19 mouse cellular contexts compared by ENCODE assay signal in genomic region chr11:90814471-90814870, GRCm38 (mm10).
DNase-seq lines count a peak whose midpoint lies in the region; ATAC-seq lines count a peak whose summit lies in the region.
"Had no signal": no experiment of that assay in that cellular context is flagged by ENCODE, and none has a peak within 500 bp of the region (broad histone marks: within the 10 kb centered on the region; RNA-seq: fewer than 3 reads in every experiment).

No protein-coding gene starts in this region.

- H3K36me3 ChIP-seq in midbrain, embryonic 15.5 days (replicated peaks), result no peaks in the 10 kb centered on the region
- H3K36me3 ChIP-seq: embryonic facial prominence, embryonic 10.5 days; embryonic facial prominence, embryonic 12.5 days; forebrain, embryonic 15.5 days had no signal

- 81% methylated on average over 5 of the region's 5 CpGs for WGBS in midbrain, embryonic 15.5 days

- DNase-seq in Muller cell, postnatal 12 days (ENCODE audit: inconsistent ontology term), result peak; percentile 72
- peak; percentile 11 for DNase-seq in NIH3T3 (ENCODE audit: low read depth)
- peak; percentile 6 for DNase-seq in mesoderm, embryonic 11.5 days (ENCODE audit: low read depth, low spot score)
- no peak for DNase-seq in heart, adult 8-10 months (ENCODE audit: low spot score)
- DNase-seq: adrenal gland, adult 8-10 months; adrenal gland, postnatal 14 days; adrenal gland, postnatal 36 days; cerebellum, adult 11-12 months; cerebellum, adult 2 months; cerebellum, adult 9-10 months; cerebellum, postnatal 10 days; cerebellum, postnatal 25 days; forebrain, postnatal 0 days had no signal

- ATAC-seq in midbrain, embryonic 15.5 days (replicated peaks), result no peak
- ATAC-seq: activated CD4-positive, CD25-positive, alpha-beta regulatory T cell, adult 4 months; forebrain, embryonic 13.5 days; forebrain, embryonic 15.5 days; forebrain, postnatal 0 days had no signal

- no peaks in the 10 kb centered on the region for H3K9me3 ChIP-seq in midbrain, embryonic 15.5 days
- H3K9me3 ChIP-seq: embryonic facial prominence, embryonic 10.5 days; embryonic facial prominence, embryonic 12.5 days; forebrain, embryonic 13.5 days; forebrain, embryonic 15.5 days had no signal

- H3K4me2 ChIP-seq in midbrain, embryonic 15.5 days, result no peak overlapping the region
- H3K4me2 ChIP-seq: embryonic facial prominence, embryonic 12.5 days; forebrain, embryonic 13.5 days; forebrain, embryonic 15.5 days had no signal

- H3K9ac ChIP-seq in midbrain, embryonic 15.5 days, result no peak overlapping the region
- H3K9ac ChIP-seq: embryonic facial prominence, embryonic 12.5 days; forebrain, embryonic 13.5 days; forebrain, embryonic 15.5 days; forebrain, postnatal 0 days had no signal

- H3K4me3 ChIP-seq in midbrain, embryonic 15.5 days, result no peak overlapping the region
- H3K4me3 ChIP-seq: embryonic facial prominence, embryonic 10.5 days; embryonic facial prominence, embryonic 12.5 days; forebrain, embryonic 13.5 days; forebrain, embryonic 15.5 days had no signal

- H3K27me3 ChIP-seq in midbrain, embryonic 15.5 days (replicated peaks), result no peaks in the 10 kb centered on the region
- H3K27me3 ChIP-seq: embryonic facial prominence, embryonic 12.5 days; forebrain, embryonic 13.5 days; forebrain, embryonic 15.5 days had no signal

- H3K27ac ChIP-seq in midbrain, embryonic 15.5 days, result no peak overlapping the region
- H3K27ac ChIP-seq: embryonic facial prominence, embryonic 10.5 days; embryonic facial prominence, embryonic 12.5 days; forebrain, embryonic 13.5 days; forebrain, embryonic 15.5 days had no signal

- no peaks in the 10 kb centered on the region for H3K4me1 ChIP-seq in midbrain, embryonic 15.5 days
- H3K4me1 ChIP-seq: embryonic facial prominence, embryonic 10.5 days; embryonic facial prominence, embryonic 12.5 days; forebrain, embryonic 13.5 days had no signal
